Mouse (Mus musculus): ENCODE results near the gene Plekha7.

Gene Plekha7

DNA sequence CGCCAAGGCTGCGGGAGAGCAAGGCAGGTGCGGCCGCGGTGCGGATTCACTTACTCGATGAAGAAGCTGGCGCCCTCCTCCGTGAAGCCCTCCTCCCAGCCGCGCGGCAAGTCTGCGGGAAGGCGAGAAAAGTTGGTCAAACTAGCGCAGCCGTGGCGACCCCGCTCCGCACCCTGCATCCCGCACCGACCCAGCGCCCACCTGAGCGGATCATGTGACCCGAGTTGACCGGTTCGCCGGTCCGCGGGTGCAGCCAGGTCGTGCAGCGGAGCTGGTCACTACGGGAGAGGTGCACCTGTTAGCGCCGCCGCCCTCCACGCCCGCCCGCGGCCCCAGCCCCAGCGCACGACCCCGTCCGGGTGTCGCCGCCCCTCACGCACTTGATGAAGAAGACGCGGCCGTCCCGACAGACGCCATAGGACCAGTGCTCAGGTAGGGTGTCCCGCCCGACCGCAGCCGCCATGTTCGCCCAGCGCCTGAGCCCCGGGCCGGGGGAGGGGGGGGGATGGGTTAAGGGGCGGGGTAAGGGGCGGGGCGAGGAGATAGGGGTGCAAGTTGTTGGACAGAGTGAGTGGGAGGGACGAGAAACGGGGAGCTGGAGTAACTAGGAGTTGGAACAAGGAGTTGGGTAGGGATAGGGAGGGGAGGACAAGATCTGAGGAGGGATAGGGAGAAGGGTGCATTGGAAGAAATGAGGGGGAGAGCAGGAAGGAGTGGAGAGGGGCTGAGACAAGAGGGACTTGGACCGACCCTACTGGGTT, at the start of gene Plekha7:
Plekha7 (minus strand) TSS at position 506 of the 761 bp plus-strand sequence.
- peak; percentile 85 for DNase-seq (ENCODE audit: extremely low spot score, low spot score)

DNA sequence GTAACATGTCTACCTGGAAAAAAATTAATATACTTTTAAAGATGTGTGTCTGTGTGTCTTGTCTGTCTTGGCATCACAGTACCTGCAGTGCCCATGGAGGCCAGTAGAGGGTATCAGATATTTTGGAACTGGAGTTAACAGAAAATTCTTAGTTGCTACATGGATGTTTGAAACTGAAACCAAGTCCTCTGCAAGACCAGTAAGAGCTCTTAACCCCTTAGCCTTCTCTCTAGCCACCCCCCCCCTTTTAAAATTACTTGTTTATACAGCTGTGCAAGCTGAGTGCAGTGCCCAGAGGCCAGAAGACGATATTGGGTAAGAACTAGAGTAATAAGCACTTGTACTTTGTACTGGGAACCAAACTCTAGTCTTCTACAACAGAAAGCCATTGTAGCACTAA, 28.1 kb upstream of the Plekha7 start:
- peak; percentile 48 for DNase-seq (ENCODE audit: extremely low spot score, low spot score)

DNA sequence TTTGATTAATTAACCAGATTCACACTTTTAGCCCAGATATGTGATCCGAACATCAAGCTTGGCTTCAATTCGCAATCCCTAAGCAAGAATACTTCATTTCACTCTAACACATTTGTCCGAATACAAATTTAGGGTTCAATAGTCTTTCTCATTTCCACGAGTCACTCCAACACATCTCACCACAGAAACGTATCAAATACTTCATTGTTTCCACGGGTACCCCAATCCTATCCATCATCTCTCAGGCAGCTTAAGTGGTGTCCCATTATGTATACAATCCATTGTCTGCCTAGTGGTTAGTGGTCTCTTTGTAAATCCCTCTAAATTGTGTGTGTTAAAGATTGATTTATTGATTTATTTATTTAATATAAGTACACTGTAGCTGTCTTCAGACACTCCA, 27.0 kb upstream of the Plekha7 start:
- no peak for DNase-seq (ENCODE audit: extremely low spot score, low spot score)

DNA sequence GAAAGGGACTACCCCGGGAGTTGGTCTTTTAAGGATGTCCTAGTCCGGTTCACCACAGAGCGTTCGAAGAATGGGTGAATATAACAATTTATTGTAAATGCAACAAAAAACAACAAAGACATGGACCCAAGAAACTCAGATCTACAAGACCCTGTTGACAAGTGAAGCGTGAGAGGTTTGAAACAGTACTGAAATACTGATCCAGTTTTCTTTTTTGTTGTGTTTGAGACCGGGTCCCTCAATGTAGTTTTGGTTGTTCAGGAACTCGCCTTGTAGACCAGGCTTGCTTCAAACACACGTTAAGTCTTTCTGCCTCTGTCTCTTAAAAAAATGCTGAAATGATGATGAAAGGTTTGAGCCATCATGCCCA, 26.5 kb upstream of the Plekha7 start:
- no peak for DNase-seq (ENCODE audit: extremely low spot score, low spot score)

DNA sequence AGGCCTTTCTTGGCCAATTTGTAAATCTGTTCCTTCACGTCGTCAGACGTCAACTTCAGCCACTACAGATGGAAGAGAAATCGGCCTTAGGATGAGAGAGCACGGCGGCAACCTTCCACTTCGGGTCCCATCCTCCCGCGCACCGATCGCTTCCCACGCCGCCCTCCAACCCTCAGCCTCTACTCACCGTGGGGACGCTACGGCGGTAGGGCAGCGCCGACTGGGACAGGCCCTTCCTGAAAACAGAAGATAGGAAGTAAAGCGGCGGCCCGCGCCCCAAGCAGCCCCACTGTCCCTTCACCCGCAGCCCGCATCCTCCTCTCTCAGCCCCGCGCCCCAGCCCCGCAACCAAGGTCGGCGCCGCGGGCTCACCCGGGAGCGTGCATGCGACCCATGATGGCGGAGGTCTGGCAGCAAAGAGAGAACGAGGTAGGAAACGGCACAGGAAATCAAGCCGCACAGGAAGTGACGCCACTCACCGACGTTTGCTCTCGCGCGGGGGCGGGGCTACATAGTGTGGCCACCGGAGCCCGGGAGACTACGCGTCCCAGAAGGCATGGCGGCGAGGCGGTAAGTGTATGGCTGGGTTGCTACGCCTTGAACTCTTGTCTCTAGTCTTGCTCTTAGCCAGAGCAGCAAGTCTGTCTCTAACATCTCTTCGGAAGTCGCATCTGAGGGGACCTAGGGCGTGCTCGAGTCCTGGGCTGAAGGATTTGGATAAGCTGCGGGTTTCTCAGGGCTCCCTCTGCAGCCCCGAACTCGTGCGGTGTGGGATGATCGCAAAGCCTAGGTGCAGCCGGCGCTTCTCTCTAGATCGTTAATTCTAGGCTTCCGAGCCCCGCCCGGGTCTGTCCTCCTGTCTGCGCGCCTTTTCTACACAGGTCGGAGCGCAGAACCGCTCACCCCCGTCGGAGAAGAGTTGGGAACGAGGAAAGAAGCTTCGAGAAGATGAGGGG, 25.8 kb upstream of the Plekha7 start, which contains the start of gene Rps13:
Rps13 (minus strand) TSS at position 483 of the 956 bp plus-strand sequence.
- peak; percentile 96 for DNase-seq (ENCODE audit: extremely low spot score, low spot score)

DNA sequence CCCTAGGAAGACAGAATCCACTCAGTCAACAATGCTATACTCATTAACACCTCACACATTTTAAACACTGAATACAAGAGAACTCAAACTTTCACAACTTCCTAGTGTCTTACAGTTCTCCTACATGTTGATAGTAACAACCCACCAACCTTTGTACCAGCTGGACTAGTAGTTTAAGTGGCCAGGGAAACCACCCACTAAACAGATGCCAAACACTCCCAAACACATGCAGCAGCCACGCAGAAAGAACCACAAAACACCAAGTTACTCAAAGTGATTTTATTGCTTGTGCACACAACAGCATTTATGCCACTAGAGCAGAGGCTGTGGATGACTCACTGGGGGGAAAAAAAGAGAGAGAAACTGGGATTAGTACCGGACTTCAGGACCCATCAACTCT, 23.1 kb upstream of the Plekha7 start:
- DNase-seq (ENCODE audit: extremely low spot score, low spot score) = no peak

DNA sequence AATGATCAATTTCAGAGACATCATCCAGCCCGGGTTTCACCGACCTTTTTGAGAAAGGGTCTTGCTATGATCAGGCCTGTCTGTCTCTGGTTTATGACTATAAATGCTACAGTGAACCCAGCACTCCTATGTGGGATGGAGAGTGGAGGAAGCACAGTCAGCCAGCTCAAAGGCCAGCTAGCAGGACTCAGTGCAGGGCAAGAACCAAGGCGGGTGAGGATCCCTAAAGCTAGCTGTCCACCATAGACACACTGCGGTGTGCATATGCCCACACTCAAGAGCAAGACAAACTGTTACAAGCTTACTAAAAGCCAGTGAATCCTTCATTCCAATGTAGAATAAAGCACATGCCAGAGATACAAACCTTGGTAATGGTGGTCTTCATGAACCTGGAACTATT, 21.7 kb upstream of the Plekha7 start:
- DNase-seq (ENCODE audit: extremely low spot score, low spot score) = no peak

DNA sequence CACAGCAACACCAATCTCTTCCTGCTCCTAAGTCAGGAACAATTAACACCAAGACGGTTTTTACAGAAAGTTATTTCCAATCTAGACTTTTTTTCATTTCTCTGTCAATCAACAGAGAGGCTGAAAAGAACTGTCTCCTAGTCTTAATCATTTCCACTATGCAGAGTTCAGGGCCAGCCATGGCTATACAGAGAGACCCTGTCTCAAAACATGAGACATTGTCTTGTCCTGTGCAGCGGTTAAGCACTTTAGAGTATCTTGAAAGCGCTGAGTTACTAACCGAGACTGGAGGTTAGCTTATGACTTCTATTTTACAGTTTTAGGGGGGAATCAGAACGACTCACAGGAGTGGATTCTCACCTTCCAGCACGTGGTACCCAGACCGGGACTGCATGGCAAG, 20.6 kb upstream of the Plekha7 start:
- no peak for DNase-seq (ENCODE audit: extremely low spot score, low spot score)

DNA sequence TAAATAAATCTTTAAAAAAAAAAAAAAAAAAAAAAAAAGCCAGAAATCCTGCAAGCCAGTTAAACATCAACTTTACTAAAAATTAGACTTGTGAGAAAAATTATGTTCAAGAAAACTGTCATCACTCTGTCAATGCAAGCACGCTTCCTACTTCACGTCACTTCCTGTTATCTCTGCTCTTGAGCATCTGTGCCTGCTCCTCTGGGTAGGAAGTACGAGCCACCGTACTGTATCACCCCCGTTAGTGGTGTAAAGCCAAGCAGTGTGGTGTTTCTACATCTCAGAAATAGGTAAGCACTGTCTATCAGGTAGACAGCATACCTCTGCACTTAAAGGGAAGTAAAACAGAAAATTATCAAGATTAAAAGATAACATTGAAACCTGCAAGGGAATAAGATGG, 19.7 kb upstream of the Plekha7 start:
- DNase-seq (ENCODE audit: extremely low spot score, low spot score) = no peak

DNA sequence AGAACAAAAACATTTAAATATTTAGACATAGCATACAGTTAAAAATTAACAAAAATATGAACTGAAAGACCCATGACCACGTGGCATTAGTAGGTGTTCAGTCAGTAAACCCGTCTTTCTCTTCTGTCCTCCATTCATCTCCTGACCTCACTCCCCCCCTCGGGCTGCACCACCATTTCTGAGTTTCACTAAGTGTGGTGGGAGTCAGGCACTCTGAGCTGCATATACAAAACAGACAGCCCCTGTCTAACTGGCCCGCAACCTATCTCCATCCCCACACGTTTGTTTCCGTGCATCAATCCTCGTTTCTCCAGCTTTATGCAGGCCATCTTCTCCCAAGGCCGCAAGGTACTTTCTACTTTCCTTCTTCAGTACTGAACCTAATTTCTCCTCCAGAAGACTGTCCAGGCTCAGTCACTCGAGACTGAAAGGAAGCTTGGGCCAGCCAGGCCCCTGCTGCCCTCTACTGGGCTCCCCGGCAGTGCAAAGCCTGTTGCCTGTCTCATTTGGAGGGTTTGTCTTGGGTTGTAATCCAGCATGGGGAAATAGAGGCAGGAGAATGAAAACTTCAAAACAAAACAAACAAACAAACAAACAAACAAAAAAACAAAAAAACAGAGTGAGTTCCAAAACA, 15.3 kb upstream of the Plekha7 start:
- peak; percentile 70 for DNase-seq (ENCODE audit: extremely low spot score, low spot score)

DNA sequence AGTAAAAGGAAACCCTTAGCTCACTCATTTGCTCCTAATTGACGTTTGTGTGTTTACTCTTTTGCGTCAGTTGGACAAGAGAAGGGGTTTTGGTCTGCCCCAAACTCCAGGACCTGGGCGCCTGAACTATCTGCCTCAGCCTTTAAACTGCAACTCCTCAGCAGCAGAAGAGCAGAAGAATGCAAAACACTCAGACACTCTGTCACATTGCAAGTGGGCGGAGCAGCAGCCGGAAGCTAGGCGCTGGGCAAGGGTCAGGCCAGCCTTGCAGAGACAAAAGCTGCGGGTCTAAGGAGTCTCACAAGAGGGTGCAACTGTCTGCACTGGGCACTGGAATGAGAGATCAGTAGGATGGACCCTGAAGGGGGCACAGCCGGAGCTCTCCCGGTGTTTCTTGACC, 1.3 kb upstream of the Plekha7 start:
- peak; percentile 47 for DNase-seq (ENCODE audit: extremely low spot score, low spot score)

DNA sequence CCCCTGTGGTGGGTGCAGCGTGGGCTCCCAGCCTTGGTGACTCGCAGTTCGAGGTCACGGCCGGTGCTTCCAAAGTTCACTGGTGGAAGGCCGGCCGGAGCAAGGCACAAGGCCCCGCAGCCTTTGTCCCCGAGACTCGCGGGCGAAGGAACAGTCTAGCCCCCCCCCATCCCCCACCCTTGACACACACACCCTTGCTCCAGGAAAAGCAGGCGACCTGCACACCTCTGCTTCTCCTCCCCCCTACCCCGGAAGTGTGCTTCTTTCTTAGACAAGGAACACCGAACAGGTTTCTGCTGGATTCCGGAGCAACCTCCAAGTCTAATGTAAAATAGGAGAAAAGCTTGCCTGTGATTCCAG, 436 bp upstream of the Plekha7 start:
- DNase-seq (ENCODE audit: extremely low spot score, low spot score) = no peak

DNA sequence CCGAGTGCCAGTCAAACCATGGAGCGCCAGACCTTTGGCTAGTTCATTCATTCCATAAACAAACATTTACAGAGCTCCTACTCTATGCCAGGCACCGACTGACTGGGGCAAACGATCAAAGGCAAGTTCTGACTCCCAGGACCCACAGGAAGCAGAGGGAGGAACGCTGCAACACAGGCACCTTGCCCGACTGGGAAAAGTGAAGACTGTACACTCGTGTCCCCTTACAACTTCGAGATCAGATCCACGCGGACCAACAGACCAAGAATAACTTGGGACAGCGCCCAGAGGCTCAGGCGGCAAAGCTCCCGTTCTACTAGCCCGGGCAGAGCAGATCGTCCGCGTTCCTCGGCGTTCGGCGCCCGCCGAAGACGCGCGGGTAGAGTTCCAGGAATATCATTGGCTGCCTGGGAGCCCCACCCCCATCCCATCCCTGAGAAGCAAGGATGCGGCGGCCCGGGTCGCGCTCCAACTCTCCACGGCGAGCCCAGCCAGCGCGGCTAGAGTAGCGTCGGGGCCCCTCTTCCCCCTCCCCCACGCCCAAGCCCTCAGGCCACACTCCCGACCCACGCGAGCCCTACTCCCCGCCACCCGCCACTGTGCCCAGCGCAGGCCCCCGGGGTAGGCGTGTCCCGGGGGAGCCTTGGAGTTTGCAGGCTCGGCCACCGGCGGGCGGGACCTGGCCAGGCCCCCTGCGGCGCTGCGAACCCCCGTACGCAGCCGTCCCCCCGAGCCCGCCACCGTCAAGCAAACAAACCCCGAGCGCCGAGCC, 891 bp downstream of the Plekha7 start:
- no peak for DNase-seq (ENCODE audit: extremely low spot score, low spot score)

DNA sequence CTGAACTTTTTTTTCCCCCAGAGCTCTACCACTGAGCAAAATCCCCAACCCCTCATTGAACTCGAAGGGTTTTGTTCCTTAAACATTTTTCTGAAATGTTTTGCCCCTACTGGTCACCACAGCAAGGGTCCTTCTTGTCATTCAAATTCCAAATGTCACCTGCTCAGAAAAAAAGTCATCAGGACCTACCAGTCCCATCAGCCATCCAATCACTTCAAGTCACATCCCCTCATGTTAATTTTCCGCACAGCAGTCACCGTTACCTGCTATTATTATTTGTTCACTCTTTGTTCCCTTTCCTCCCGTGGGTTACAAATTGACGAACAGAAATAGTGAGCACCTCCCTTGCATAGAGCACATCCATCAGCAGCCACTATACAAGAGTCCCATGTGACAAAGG, 1.6 kb downstream of the Plekha7 start:
- DNase-seq (ENCODE audit: extremely low spot score, low spot score) = no peak

DNA sequence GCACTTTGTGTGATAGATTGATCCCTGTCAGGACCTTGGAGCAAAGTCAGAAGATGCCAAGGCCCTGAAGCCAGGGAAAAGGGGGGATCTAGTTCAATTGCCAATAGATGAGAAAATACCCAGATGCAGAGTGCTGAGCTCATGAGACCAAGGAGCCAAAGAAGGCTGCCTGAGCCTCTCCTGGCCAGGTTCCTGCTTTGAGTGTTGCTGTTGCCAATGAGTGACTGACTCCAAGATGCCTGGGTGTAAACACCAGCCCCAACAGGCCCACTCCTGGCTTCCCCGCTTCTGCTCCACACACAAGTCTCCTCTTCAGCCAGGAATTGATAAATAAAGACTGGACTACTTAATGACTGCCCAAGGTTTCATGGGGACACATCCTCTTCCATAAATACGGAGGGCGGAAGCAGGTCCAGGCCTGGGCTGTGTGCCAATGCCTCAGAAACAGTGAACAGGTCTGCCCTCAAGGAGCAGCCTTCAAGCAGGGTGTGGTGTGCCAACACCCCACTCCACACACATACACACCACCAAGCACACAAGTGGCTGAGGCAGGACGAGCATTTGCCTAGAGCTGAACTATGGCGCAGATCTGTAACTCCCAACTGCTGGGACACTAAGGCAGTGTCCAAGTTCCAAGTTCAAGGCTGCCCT, 6.4 kb downstream of the Plekha7 start:
- no peak for DNase-seq (ENCODE audit: extremely low spot score, low spot score)

DNA sequence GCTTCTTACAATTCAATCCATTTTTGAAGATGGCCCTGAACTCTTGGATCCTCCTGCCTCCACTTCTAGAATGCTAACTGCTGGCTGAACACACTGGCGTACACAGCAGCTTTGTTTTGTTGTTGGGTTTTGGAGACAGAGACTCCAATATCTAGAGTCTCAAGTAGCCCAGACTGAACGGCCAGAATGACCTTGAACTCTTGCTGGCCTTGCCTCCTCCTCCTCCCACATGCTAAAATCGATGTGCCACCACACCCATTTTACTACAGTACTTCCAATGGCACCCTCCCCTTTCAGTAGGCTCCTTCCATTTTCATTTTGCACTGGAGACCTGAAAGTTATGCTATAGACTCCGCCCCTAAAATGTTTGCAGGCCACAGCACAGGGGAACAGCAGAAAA, 7.0 kb downstream of the Plekha7 start:
- no peak for DNase-seq (ENCODE audit: extremely low spot score, low spot score)

DNA sequence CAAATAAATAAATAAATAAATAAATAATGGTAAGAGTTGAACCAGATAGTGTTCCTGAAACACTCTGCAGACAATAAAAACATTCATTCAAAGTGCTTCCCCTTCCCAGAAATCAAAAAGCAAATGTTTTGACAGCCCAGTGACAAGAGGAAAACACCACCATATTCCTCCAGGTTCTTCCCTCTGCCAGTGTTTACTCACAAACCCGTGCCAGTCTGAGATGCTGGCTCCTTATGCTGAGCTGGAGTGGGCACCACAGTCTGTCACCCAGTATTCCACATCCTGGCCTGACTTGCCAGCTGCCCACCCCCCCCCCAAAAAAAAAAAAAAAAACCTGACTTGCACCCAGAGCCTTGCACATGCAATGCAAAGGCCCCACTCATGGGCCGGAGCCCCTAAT, 9.3 kb downstream of the Plekha7 start:
- no peak for DNase-seq (ENCODE audit: extremely low spot score, low spot score)

DNA sequence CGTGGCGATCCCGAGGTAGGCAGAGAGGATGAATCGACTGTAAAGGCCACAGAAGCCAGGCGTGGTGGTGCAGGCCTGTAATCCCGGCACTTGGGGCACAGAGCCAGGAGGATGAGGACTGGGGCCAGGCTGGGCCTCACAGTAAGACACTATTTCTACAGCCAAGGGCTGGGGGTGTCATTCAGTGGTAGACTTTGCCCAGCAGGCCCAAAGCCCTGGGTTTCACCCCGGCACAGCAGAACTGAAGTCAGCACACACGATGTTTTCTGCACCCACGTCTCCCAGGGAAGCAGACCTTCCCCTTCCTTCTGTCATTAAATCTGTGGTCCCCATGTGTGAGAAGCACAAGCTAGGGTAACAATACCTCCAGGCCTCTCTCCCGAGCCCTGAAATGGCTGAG, 9.8 kb downstream of the Plekha7 start:
- DNase-seq (ENCODE audit: extremely low spot score, low spot score) = no peak

DNA sequence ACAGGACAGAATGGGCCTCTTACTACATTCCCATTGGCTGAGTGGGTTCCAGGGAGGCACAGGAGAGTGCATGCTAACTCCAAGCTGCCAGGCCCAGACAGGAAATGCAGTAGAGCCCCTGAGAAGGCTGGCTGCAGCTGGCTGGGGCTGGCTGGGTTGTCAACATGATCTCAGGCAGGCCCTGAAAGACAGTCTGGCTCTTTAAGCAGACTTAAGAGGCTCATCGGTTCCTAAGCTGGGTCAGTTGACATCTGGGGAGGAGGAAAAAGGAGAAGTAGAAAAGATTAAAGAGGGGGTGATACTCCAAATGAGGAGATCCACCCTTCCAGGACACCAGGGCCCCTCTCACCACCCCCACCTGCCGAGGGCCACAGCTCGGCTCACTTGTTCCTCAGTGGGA, 13.2 kb downstream of the Plekha7 start:
- DNase-seq (ENCODE audit: extremely low spot score, low spot score) = no peak

DNA sequence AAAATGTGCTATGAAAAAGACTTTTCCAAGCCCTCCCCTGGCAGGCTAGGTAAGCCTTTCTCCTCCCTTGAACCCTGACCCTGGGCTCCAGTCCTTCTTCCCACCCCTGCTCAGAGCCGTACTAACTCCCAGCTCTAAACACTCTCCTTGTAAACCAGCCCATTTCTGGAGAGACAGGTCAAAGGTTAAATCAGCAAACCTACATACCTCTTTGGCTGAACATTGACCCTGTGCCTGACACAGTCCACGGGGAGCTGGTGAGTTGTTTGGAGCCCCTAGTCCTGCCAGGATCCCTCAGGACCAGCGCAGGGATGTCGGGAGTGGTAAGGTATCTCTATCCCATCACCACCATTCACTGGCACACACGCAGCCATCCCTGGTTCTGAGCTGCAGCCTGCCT, 15.8 kb downstream of the Plekha7 start:
- no peak for DNase-seq (ENCODE audit: extremely low spot score, low spot score)

DNA sequence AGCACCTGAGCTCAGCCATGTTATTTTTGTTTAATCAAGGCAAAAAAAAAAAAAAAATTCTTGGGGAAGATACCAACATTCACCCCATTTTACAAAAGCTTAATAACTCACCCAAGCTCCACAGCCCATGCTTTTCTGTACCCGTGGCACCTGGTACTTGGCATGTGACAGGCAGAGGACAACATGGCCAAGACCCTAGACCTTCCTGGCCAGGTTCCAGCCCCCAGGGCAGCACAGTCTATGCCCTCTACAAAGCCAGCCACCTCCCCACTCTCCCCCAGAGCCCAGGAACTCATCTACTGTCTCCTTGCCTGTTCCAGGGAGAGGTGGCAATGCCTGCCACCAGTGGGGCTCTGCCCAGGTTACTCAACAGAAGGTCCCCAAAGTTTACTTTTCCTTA, 17.6 kb downstream of the Plekha7 start:
- no peak for DNase-seq (ENCODE audit: extremely low spot score, low spot score)
